Mouse (Mus musculus) lung, postnatal 0 days (tissue): ENCODE measurements around the gene Sapcd2. TPM values are rescaled to one million over a fixed set of nuclear protein-coding genes. Genes with fewer than 3 reads are reported as not detected.

ENCODE experiments used
- ATAC-seq: fragments of 200-750 bp; cut with Nextera tagmentation; 2 replicates; pipeline ENCODE4 v1.8.0; 2017; ENCODE audit warnings: moderate library complexity
- DNase-seq: peaks from one replicate; pipeline ENCODE4 v3.0.0-alpha.2; 2016; ENCODE audit warnings: low spot score
- H3K27ac ChIP-seq: fragments of 300-500 bp; sonication (generic); 2 replicates; pipeline ENCODE4 v1.5.1; 2014; ENCODE audit warnings: antibody characterized with exemption, mild to moderate bottlenecking, low read length, mixed read lengths
- H3K27me3 ChIP-seq: fragments of 300-500 bp; sonication (generic); replicated peaks from 2 replicates; pipeline ENCODE4 v1.6.1; 2014; ENCODE audit warnings: low read length, mixed read lengths; ENCODE audit not compliant: insufficient read depth
- H3K36me3 ChIP-seq: fragments of 300-500 bp; sonication (generic); 2 replicates; pipeline ENCODE4 v1.6.1; 2014; ENCODE audit warnings: low read length, mixed read lengths; ENCODE audit not compliant: insufficient read depth
- H3K4me1 ChIP-seq: fragments of 300-500 bp; sonication (generic); 2 replicates; pipeline ENCODE4 v1.6.1; 2014; ENCODE audit warnings: antibody characterized with exemption, low read depth, low read length, mixed read lengths; ENCODE audit not compliant: insufficient read depth
- H3K4me2 ChIP-seq: fragments of 300-500 bp; sonication (generic); replicated peaks from 2 replicates; pipeline ENCODE4 v1.6.1; 2014; ENCODE audit warnings: low read depth, mild to moderate bottlenecking, low read length, moderate library complexity, mixed read lengths
- H3K4me3 ChIP-seq: fragments of 300-500 bp; sonication (generic); 2 replicates; pipeline ENCODE4 v1.5.1; 2014; ENCODE audit warnings: low read depth, low read length
- H3K9ac ChIP-seq: fragments of 300-500 bp; sonication (generic); replicated peaks from 2 replicates; pipeline ENCODE4 v1.6.1; 2014; ENCODE audit warnings: low read depth, mild to moderate bottlenecking
- H3K9me3 ChIP-seq: fragments of 300-500 bp; sonication (generic); 2 replicates; pipeline ENCODE4 v1.6.1; 2016; ENCODE audit warnings: low read length, mixed read lengths
- CTCF ChIP-seq: IDR thresholded peaks from 2 replicates; pipeline ENCODE4 v1.5.1; 2016; ENCODE audit warnings: antibody characterized with exemption, mild to moderate bottlenecking
- EP300 ChIP-seq: IDR thresholded peaks from 2 replicates; pipeline ENCODE4 v1.6.1; 2016; ENCODE audit warnings: antibody characterized with exemption, mild to moderate bottlenecking, control low read depth
- WGBS: fragments of 180-500 bp; shearing (Covaris S2); extraction: QIAGEN DNeasy Blood & Tissue Kit; methylation state at CpG from one replicate; pipeline ENCODE4 v1.1.7; 2014; 5-methylcytosine and 5-hydroxymethylcytosine counted together
- polyA plus RNA-seq: library from polyadenylated mRNA; unstranded; fragments of >200 nt; fragmentation: Nextera tagmentation; extraction: Ambion mirVana; gene quantifications from 2 replicates; pipeline ENCODE4 v1.2.1, GENCODE M21; 2015

Sapcd2 gene
- polyA plus RNA-seq: 2.2 and 2.4 TPM in 2 replicates

GRCm38 (mm10) chr2:25371764-25372643 lies at the start of gene Sapcd2:
TSS of gene Sapcd2 (plus strand) at chr2:25372321.
- ATAC-seq: peak; percentile 97
- no peaks in the 10 kb centered on the region for H3K36me3 ChIP-seq
- TF ChIP-seq CTCF (no peak), EP300 (no peak)
- H3K4me3 ChIP-seq: peak within 1 kb of the TSS; percentile 54
- no peaks in the 10 kb centered on the region for H3K9me3 ChIP-seq
- peak within 1 kb of the TSS; percentile 100 for H3K4me2 ChIP-seq
- no peak within 1 kb of the TSS; the same call in 1 of the 2 replicates for H3K9ac ChIP-seq
- H3K27me3 ChIP-seq: no peaks in the 10 kb centered on the region
- WGBS: 1% methylated on average over 65 of the region's 65 CpGs
- peaks cover 19% of the 10 kb centered on the region for H3K4me1 ChIP-seq
- DNase-seq: peak; percentile 93
- H3K27ac ChIP-seq: no peak within 1 kb of the TSS

- 75% methylated on average over 2 of the region's 2 CpGs for WGBS
- Histone ChIP-seq H3K4me2 (no peak overlapping the region), H3K4me3 (no peak overlapping the region), H3K4me1 (no peaks in the 10 kb centered on the region), H3K27me3 (no peaks in the 10 kb centered on the region), H3K36me3 (no peaks in the 10 kb centered on the region), H3K9me3 (no peaks in the 10 kb centered on the region), H3K27ac (no peak overlapping the region), H3K9ac (no peak overlapping the region)
- ATAC-seq (no peak), DNase-seq (no peak)
- TF ChIP-seq EP300 (no peak), CTCF (no peak)
These were observed 46.1 kb upstream of the Sapcd2 start for GRCm38 (mm10) chr2:25326036-25326435.

- Histone ChIP-seq H3K4me3 (no peak overlapping the region), H3K36me3 (no peaks in the 10 kb centered on the region), H3K4me1 (peaks cover 5% of the 10 kb centered on the region), H3K9ac (no peak overlapping the region), H3K27ac (no peak overlapping the region), H3K9me3 (no peaks in the 10 kb centered on the region), H3K27me3 (no peaks in the 10 kb centered on the region), H3K4me2 (no peak overlapping the region)
- peak; percentile 45 for DNase-seq
- TF ChIP-seq CTCF (peak; percentile 73), EP300 (no peak)
- no peak for ATAC-seq
- WGBS: 34% methylated on average over 7 of the region's 7 CpGs
These were observed 43.7 kb upstream of the Sapcd2 start for GRCm38 (mm10) chr2:25328440-25328839.

GRCm38 (mm10) chr2:25331470-25331869 lies 40.7 kb upstream of the Sapcd2 start:
- WGBS: 48% methylated on average over 9 of the region's 9 CpGs
- Histone ChIP-seq H3K9ac (0 out of 2 replicates have a peak overlapping the region, but pooled peaks have one; percentile 84), H3K36me3 (peaks cover 11% of the 10 kb centered on the region), H3K4me1 (peaks cover 8% of the 10 kb centered on the region), H3K27me3 (no peaks in the 10 kb centered on the region), H3K4me3 (peak overlapping the region; percentile 94), H3K27ac (no peak overlapping the region), H3K4me2 (peak overlapping the region; percentile 74), H3K9me3 (no peaks in the 10 kb centered on the region)
- peak; percentile 17 for DNase-seq
- TF ChIP-seq EP300 (no peak), CTCF (peak; percentile 26)
- ATAC-seq: no peak

GRCm38 (mm10) chr2:25332286-25333160 lies 39.6 kb upstream of the Sapcd2 start, which contains the start of gene Man1b1:
TSS of gene Man1b1 (plus strand) at chr2:25332338.
- peak; percentile 100 for DNase-seq
- ATAC-seq: peak; percentile 99
- peak within 1 kb of the TSS; percentile 84 for H3K9ac ChIP-seq
- H3K4me3 ChIP-seq: peak within 1 kb of the TSS; percentile 94
- peak within 1 kb of the TSS; percentile 91 for H3K4me2 ChIP-seq
- under 1% methylated on average over 77 of the region's 78 CpGs for WGBS
- H3K27ac ChIP-seq: peak within 1 kb of the TSS; percentile 87
- TF ChIP-seq CTCF: peak; percentile 69
- no peak for TF ChIP-seq EP300
- H3K9me3 ChIP-seq: no peaks in the 10 kb centered on the region
- peaks cover 12% of the 10 kb centered on the region for H3K36me3 ChIP-seq
- H3K27me3 ChIP-seq: no peaks in the 10 kb centered on the region
- H3K4me1 ChIP-seq: peaks cover 8% of the 10 kb centered on the region

GRCm38 (mm10) chr2:25333569-25333968 lies 38.6 kb upstream of the Sapcd2 start:
- peaks cover 12% of the 10 kb centered on the region for H3K36me3 ChIP-seq
- ATAC-seq: no peak
- 83% methylated on average over 2 of the region's 2 CpGs for WGBS

More at GRCm38 (mm10) chr2:25333569-25333968, 38.6 kb upstream of the Sapcd2 start:
- Histone ChIP-seq H3K4me1 (peaks cover 8% of the 10 kb centered on the region), H3K27me3 (no peaks in the 10 kb centered on the region), H3K9me3 (no peaks in the 10 kb centered on the region), H3K4me2 (peak overlapping the region; percentile 91), H3K4me3 (peak overlapping the region; percentile 94; the same call in 1 of the 2 replicates), H3K9ac (peak overlapping the region; percentile 84), H3K27ac (0 out of 2 replicates have a peak overlapping the region, but pooled peaks have one; percentile 73)
- no peak for TF ChIP-seq CTCF
- no peak for TF ChIP-seq EP300
- DNase-seq: no peak
